In genomic region chr17:35994879-35995240, GRCm38 (mm10) we compare ENCODE assay signal across 8 mouse cellular contexts. TPM values are rescaled to one million over a fixed set of nuclear protein-coding genes. Genes with fewer than 3 reads are reported as not detected.
DNase-seq lines count a peak whose midpoint lies in the region; ATAC-seq and TF ChIP-seq lines count a peak whose summit lies in the region.

No protein-coding gene starts in this region.

- H3K9ac ChIP-seq in lung, embryonic 14.5 days = peak overlapping the region; percentile 61
- peak overlapping the region; percentile 51; the same call in 1 of the 2 replicates for H3K9ac ChIP-seq in intestine, postnatal 0 days (ENCODE audit: low read depth, low read length)
- H3K9ac ChIP-seq in neural tube, embryonic 14.5 days (replicated peaks; ENCODE audit: low read depth, low read length) = peak overlapping the region; percentile 60

- H3K36me3 ChIP-seq in lung, embryonic 14.5 days (ENCODE audit: insufficient read depth) = no peaks in the 10 kb centered on the region
- H3K36me3 ChIP-seq in intestine, postnatal 0 days (ENCODE audit: control insufficient read depth, insufficient read depth) = no peaks in the 10 kb centered on the region
- no peaks in the 10 kb centered on the region for H3K36me3 ChIP-seq in neural tube, embryonic 14.5 days (ENCODE audit: control insufficient read depth, insufficient read depth, low read length)

- peak overlapping the region; percentile 51 for H3K4me3 ChIP-seq in lung, embryonic 14.5 days (ENCODE audit: low read depth, low read length)
- peak overlapping the region; percentile 42 for H3K4me3 ChIP-seq in intestine, postnatal 0 days (ENCODE audit: low read depth, low read length)
- H3K4me3 ChIP-seq in neural tube, embryonic 14.5 days (ENCODE audit: low read depth, low read length) = peak overlapping the region; percentile 61

- no peaks in the 10 kb centered on the region for H3K27me3 ChIP-seq in lung, embryonic 14.5 days (ENCODE audit: insufficient read depth, low read length)
- H3K27me3 ChIP-seq in intestine, postnatal 0 days (replicated peaks; ENCODE audit: control insufficient read depth, insufficient read depth, low read length) = no peaks in the 10 kb centered on the region
- no peaks in the 10 kb centered on the region for H3K27me3 ChIP-seq in neural tube, embryonic 14.5 days (ENCODE audit: control insufficient read depth, insufficient read depth, low read length)

- peak overlapping the region; percentile 69 for H3K4me2 ChIP-seq in lung, embryonic 14.5 days
- peak overlapping the region; percentile 60 for H3K4me2 ChIP-seq in intestine, postnatal 0 days (replicated peaks; ENCODE audit: low read depth)
- peak overlapping the region; percentile 46 for H3K4me2 ChIP-seq in neural tube, embryonic 14.5 days (ENCODE audit: low read depth, low read length)

- no peak for TF ChIP-seq CTCF in lung, embryonic 14.5 days (IDR thresholded peaks at IDR 0.05; ENCODE audit: low read depth)
- no peak for TF ChIP-seq CTCF in intestine, postnatal 0 days (IDR thresholded peaks at IDR 0.05; ENCODE audit: low read depth)

- H3K4me1 ChIP-seq in lung, embryonic 14.5 days (ENCODE audit: insufficient read depth) = no peaks in the 10 kb centered on the region
- peaks cover 8% of the 10 kb centered on the region for H3K4me1 ChIP-seq in intestine, postnatal 0 days (replicated peaks; ENCODE audit: control insufficient read depth, insufficient read depth, low read length)
- 0 out of 2 replicates have a peak, but pooled peaks cover 4% of the 10 kb centered on the region for H3K4me1 ChIP-seq in neural tube, embryonic 14.5 days (ENCODE audit: control insufficient read depth, insufficient read depth, low read length)

- ATAC-seq in lung, embryonic 14.5 days (ENCODE audit: insufficient read depth) = no peak
- ATAC-seq in intestine, postnatal 0 days = no peak
- no peak for ATAC-seq in neural tube, embryonic 14.5 days (ENCODE audit: low read depth)
- ATAC-seq in CD4-positive, CD25-positive, alpha-beta regulatory T cell, adult 4 months = no peak

- peak; percentile 32 for DNase-seq in lung, embryonic 14.5 days
- no peak for DNase-seq in lung, postnatal 25 days (ENCODE audit: low spot score)
- DNase-seq in embryo, embryonic 10.5 days (ENCODE audit: low spot score) = peak; percentile 43
- DNase-seq in cerebellum, postnatal 36 days = no peak
- no peak for DNase-seq in right cerebral cortex, postnatal 36 days (ENCODE audit: low spot score in 2 of 2)

- H3K27ac ChIP-seq in lung, embryonic 14.5 days (ENCODE audit: low read depth) = no peak overlapping the region
- no peak overlapping the region for H3K27ac ChIP-seq in intestine, postnatal 0 days (ENCODE audit: low read depth, low read length)
- no peak overlapping the region for H3K27ac ChIP-seq in neural tube, embryonic 14.5 days (ENCODE audit: low read depth, low read length)

- no peaks in the 10 kb centered on the region for H3K9me3 ChIP-seq in lung, embryonic 14.5 days (ENCODE audit: low read depth, low read length)
- H3K9me3 ChIP-seq in intestine, postnatal 0 days (ENCODE audit: control insufficient read depth) = no peaks in the 10 kb centered on the region
- no peaks in the 10 kb centered on the region for H3K9me3 ChIP-seq in neural tube, embryonic 14.5 days (ENCODE audit: control insufficient read depth, low read length)

- WGBS in lung, embryonic 14.5 days = 1% methylated on average over 14 of the region's 14 CpGs
- WGBS in intestine, postnatal 0 days = 3% methylated on average over 14 of the region's 14 CpGs
- 3% methylated on average over 14 of the region's 14 CpGs for WGBS in neural tube, embryonic 14.5 days

RNA-seq across cellular contexts. Expression of gene Prr3, which starts 14.8 kb away (rescaled TPM):
- polyA plus RNA-seq in lung, embryonic 14.5 days (2014; fragmentation: Nextera tagmentation; extraction: Ambion mirVana) = 27.1 and 30.8 TPM in 2 replicates
- 9.4 and 9.6 TPM in 2 replicates for polyA plus RNA-seq in intestine, postnatal 0 days (2015; fragmentation: Nextera tagmentation; extraction: Ambion mirVana)
- polyA plus RNA-seq in neural tube, embryonic 14.5 days (2014; fragmentation: Nextera tagmentation; extraction: Ambion mirVana) = 65.3 and 78.2 TPM in 2 replicates
- 10 to 100 TPM; 16.5 to 17.6 TPM for polyA plus RNA-seq in CD4-positive, CD25-positive, alpha-beta regulatory T cell, adult 4 months (2017; shearing (Covaris generic))

RNA-seq across cellular contexts. Expression of gene Gnl1, which starts 15.2 kb away (rescaled TPM):
- 39.5 and 46.4 TPM in 2 replicates for polyA plus RNA-seq in lung, embryonic 14.5 days (2014; fragmentation: Nextera tagmentation; extraction: Ambion mirVana)
- 29.4 and 33.9 TPM in 2 replicates for polyA plus RNA-seq in intestine, postnatal 0 days (2015; fragmentation: Nextera tagmentation; extraction: Ambion mirVana)
- polyA plus RNA-seq in neural tube, embryonic 14.5 days (2014; fragmentation: Nextera tagmentation; extraction: Ambion mirVana) = 45.9 and 50.3 TPM in 2 replicates
- polyA plus RNA-seq in CD4-positive, CD25-positive, alpha-beta regulatory T cell, adult 4 months (2017; shearing (Covaris generic)) = 1 to 10 TPM; 8.1 to 9.2 TPM

RNA-seq across cellular contexts. Expression of gene Abcf1, which starts 25.3 kb away (rescaled TPM):
- polyA plus RNA-seq in lung, embryonic 14.5 days (2014; fragmentation: Nextera tagmentation; extraction: Ambion mirVana) = 84.1 and 86.6 TPM in 2 replicates
- 84.1 and 91.1 TPM in 2 replicates for polyA plus RNA-seq in intestine, postnatal 0 days (2015; fragmentation: Nextera tagmentation; extraction: Ambion mirVana)
- polyA plus RNA-seq in neural tube, embryonic 14.5 days (2014; fragmentation: Nextera tagmentation; extraction: Ambion mirVana) = 71.1 and 81.1 TPM in 2 replicates
- polyA plus RNA-seq in CD4-positive, CD25-positive, alpha-beta regulatory T cell, adult 4 months (2017; shearing (Covaris generic)) = 100 to 1,000 TPM; 122 to 174 TPM

RNA-seq across cellular contexts. Expression of gene H2-T24, which starts 25.5 kb away (rescaled TPM):
- 2.4 and 3.3 TPM in 2 replicates for polyA plus RNA-seq in lung, embryonic 14.5 days (2014; fragmentation: Nextera tagmentation; extraction: Ambion mirVana)
- polyA plus RNA-seq in intestine, postnatal 0 days (2015; fragmentation: Nextera tagmentation; extraction: Ambion mirVana) = 1.4 and 1.5 TPM in 2 replicates
- 11.0 and 12.7 TPM in 2 replicates for polyA plus RNA-seq in neural tube, embryonic 14.5 days (2014; fragmentation: Nextera tagmentation; extraction: Ambion mirVana)
- 10 to 100 TPM; 31.2 to 45.1 TPM for polyA plus RNA-seq in CD4-positive, CD25-positive, alpha-beta regulatory T cell, adult 4 months (2017; shearing (Covaris generic))

RNA-seq across cellular contexts. Expression of gene H2-T23, which starts 37.8 kb away (rescaled TPM):
- polyA plus RNA-seq in lung, embryonic 14.5 days (2014; fragmentation: Nextera tagmentation; extraction: Ambion mirVana) = 3.9 and 4.4 TPM in 2 replicates
- polyA plus RNA-seq in intestine, postnatal 0 days (2015; fragmentation: Nextera tagmentation; extraction: Ambion mirVana) = 68.3 and 71.7 TPM in 2 replicates
- polyA plus RNA-seq in neural tube, embryonic 14.5 days (2014; fragmentation: Nextera tagmentation; extraction: Ambion mirVana) = 2.6 and 3.8 TPM in 2 replicates
- polyA plus RNA-seq in CD4-positive, CD25-positive, alpha-beta regulatory T cell, adult 4 months (2017; shearing (Covaris generic)) = 1,000 to 10,000 TPM in 1 of 2 experiments, 100 to 1,000 TPM in 1; 829 to 1,151 TPM

Comparison
In these comparisons a context has a peak if more than half of its experiments do, and no peak if none do; other contexts are left out.
1. DNase-seq: peak in lung, embryonic 14.5 days (single experiment) and embryo, embryonic 10.5 days (single experiment); none in lung, postnatal 25 days (single experiment), cerebellum, postnatal 36 days (0 of 2) and right cerebral cortex, postnatal 36 days (0 of 2).
2. Peak in every context shown above with its lines, with median percentiles within 50 percentile points of each other: H3K4me2 ChIP-seq, H3K4me3 ChIP-seq and H3K9ac ChIP-seq.